Mouse (Mus musculus) urinary bladder, postnatal 25 days (tissue): ENCODE data around the gene Tbxa2r.
A peak's percentile ranks its signal among the peaks of the same experiment; 100 is the strongest.

Experiments used
- DNase-seq: peaks from one replicate; pipeline ENCODE4 v3.0.0; 2022; ENCODE audit warnings: low spot score

Tbxa2r gene

GRCm38 (mm10) chr10:81328386-81328785 lies at the start of gene Tbxa2r:
Gene Tbxa2r (plus strand): TSS chr10:81328731.
- no peak for DNase-seq

GRCm38 (mm10) chr10:81279496-81279895 lies 49.0 kb upstream of the Tbxa2r start:
- no peak for DNase-seq

GRCm38 (mm10) chr10:81284189-81284588 lies 44.3 kb upstream of the Tbxa2r start:
- DNase-seq, result no peak

GRCm38 (mm10) chr10:81284719-81285118 lies 43.8 kb upstream of the Tbxa2r start:
- DNase-seq, result no peak

- DNase-seq, result peak; percentile 94
Observed at GRCm38 (mm10) chr10:81285694-81286450, 42.7 kb upstream of the Tbxa2r start.

- peak; percentile 56 for DNase-seq
Observed at GRCm38 (mm10) chr10:81286586-81286985, 41.9 kb upstream of the Tbxa2r start.

GRCm38 (mm10) chr10:81287513-81288157 lies 40.9 kb upstream of the Tbxa2r start:
- DNase-seq, result peak; percentile 63

GRCm38 (mm10) chr10:81288601-81289000 lies 39.9 kb upstream of the Tbxa2r start:
- DNase-seq, result no peak

- DNase-seq, result peak; percentile 62
Observed at GRCm38 (mm10) chr10:81289278-81289677, 39.3 kb upstream of the Tbxa2r start.

GRCm38 (mm10) chr10:81289811-81290210 lies 38.7 kb upstream of the Tbxa2r start:
- DNase-seq, result peak; percentile 52

GRCm38 (mm10) chr10:81290698-81291460 lies 37.7 kb upstream of the Tbxa2r start:
- DNase-seq, result peak; percentile 45

- no peak for DNase-seq
Observed at GRCm38 (mm10) chr10:81291511-81292104, 36.9 kb upstream of the Tbxa2r start, which contains the start of gene Tjp3. Gene Tjp3 (minus strand): TSS chr10:81291581.

- DNase-seq, result peak; percentile 96
Observed at GRCm38 (mm10) chr10:81292554-81293333, 35.8 kb upstream of the Tbxa2r start, which contains the start of gene Pip5k1c. Gene Pip5k1c (plus strand): TSS chr10:81292963.

GRCm38 (mm10) chr10:81293334-81294030 lies 35.0 kb upstream of the Tbxa2r start:
- DNase-seq, result no peak

GRCm38 (mm10) chr10:81294442-81294841 lies 34.1 kb upstream of the Tbxa2r start:
- DNase-seq, result no peak

GRCm38 (mm10) chr10:81295185-81295584 lies 33.3 kb upstream of the Tbxa2r start:
- DNase-seq, result no peak

- DNase-seq, result no peak
Observed at GRCm38 (mm10) chr10:81297246-81297645, 31.3 kb upstream of the Tbxa2r start.

- DNase-seq, result no peak
Observed at GRCm38 (mm10) chr10:81297845-81298244, 30.7 kb upstream of the Tbxa2r start.

- no peak for DNase-seq
Observed at GRCm38 (mm10) chr10:81298369-81299100, 30.0 kb upstream of the Tbxa2r start.
